Mouse (Mus musculus) CD4-positive, CD25-positive, alpha-beta regulatory T cell, adult 2 months (primary cell): ENCODE measurements around the gene Spen.
A peak's percentile ranks its signal among the peaks of the same experiment; 100 is the strongest.
"Not testable (repeated sequence)": the region's sequence is repeated elsewhere in the genome, so short reads cannot be mapped to it uniquely, and the experiment has no call there.

Source experiments
- DNase-seq: peaks from one replicate; pipeline ENCODE4 v3.0.0-alpha.2; 2012; ENCODE audit warnings: low read depth, low spot score

Spen gene

GRCm38 (mm10) chr4:141559898-141560263 lies 21.5 kb upstream of the Spen start:
- peak; percentile 90 for DNase-seq

- peak; percentile 91 for DNase-seq
These were observed 20.9 kb upstream of the Spen start for GRCm38 (mm10) chr4:141559131-141559897.

- DNase-seq, result peak; percentile 63
These were observed 20.3 kb upstream of the Spen start for GRCm38 (mm10) chr4:141558658-141559057.

GRCm38 (mm10) chr4:141556163-141556562 lies 17.8 kb upstream of the Spen start:
- DNase-seq, result not testable (repeated sequence)

GRCm38 (mm10) chr4:141554255-141554865 lies 16.0 kb upstream of the Spen start:
- DNase-seq, result not testable (repeated sequence)

- peak; percentile 66 for DNase-seq
These were observed 14.1 kb upstream of the Spen start for GRCm38 (mm10) chr4:141552484-141552883.

- DNase-seq, result peak; percentile 38
These were observed 8.9 kb upstream of the Spen start for GRCm38 (mm10) chr4:141547299-141547698.

GRCm38 (mm10) chr4:141546334-141547200 lies 8.2 kb upstream of the Spen start:
- peak; percentile 92 for DNase-seq

- peak; percentile 100 for DNase-seq
These were observed 7.4 kb upstream of the Spen start for GRCm38 (mm10) chr4:141545743-141546333.

GRCm38 (mm10) chr4:141545071-141545742 lies 6.8 kb upstream of the Spen start:
- DNase-seq, result peak; percentile 51

- DNase-seq, result peak; percentile 23
These were observed 6.1 kb upstream of the Spen start for GRCm38 (mm10) chr4:141544536-141544935.

GRCm38 (mm10) chr4:141543593-141543992 lies 5.2 kb upstream of the Spen start:
- DNase-seq, result no peak

- no peak for DNase-seq
These were observed 3.5 kb upstream of the Spen start for GRCm38 (mm10) chr4:141541851-141542250.

GRCm38 (mm10) chr4:141540844-141541243 lies 2.4 kb upstream of the Spen start:
- no peak for DNase-seq

GRCm38 (mm10) chr4:141539213-141539767 lies 893 bp upstream of the Spen start:
- no peak for DNase-seq

GRCm38 (mm10) chr4:141537706-141538407 lies 540 bp downstream of the Spen start:
- peak; percentile 70 for DNase-seq

- DNase-seq, result peak; percentile 45
These were observed 1.2 kb downstream of the Spen start for GRCm38 (mm10) chr4:141537226-141537610.

GRCm38 (mm10) chr4:141536291-141537225 lies 1.8 kb downstream of the Spen start:
- peak; percentile 43 for DNase-seq
